Mouse (Mus musculus) ovary, postnatal 10 days (tissue): Measurements from ENCODE around the gene Gm47791.

Experiments used
- DNase-seq: peaks from one replicate; pipeline ENCODE4 v3.0.0; 2022; ENCODE audit warnings: low spot score

The Gm47791 gene

GRCm38 (mm10) chr1:82771022-82771586 lies at the start of gene Gm47791:
TSS of gene Gm47791 (minus strand) at chr1:82771243.
- DNase-seq = no peak

- no peak for DNase-seq
These were observed 49.7 kb upstream of the Gm47791 start for GRCm38 (mm10) chr1:82820626-82821186.

GRCm38 (mm10) chr1:82820179-82820578 lies 49.1 kb upstream of the Gm47791 start:
- no peak for DNase-seq

GRCm38 (mm10) chr1:82819366-82819765 lies 48.3 kb upstream of the Gm47791 start:
- DNase-seq = no peak

GRCm38 (mm10) chr1:82815941-82816716 lies 45.1 kb upstream of the Gm47791 start:
- no peak for DNase-seq

GRCm38 (mm10) chr1:82811766-82812165 lies 40.7 kb upstream of the Gm47791 start:
- DNase-seq = no peak

- no peak for DNase-seq
These were observed 37.5 kb upstream of the Gm47791 start for GRCm38 (mm10) chr1:82808564-82808963.

- no peak for DNase-seq
These were observed 36.2 kb upstream of the Gm47791 start for GRCm38 (mm10) chr1:82807206-82807605.

GRCm38 (mm10) chr1:82806391-82806790 lies 35.3 kb upstream of the Gm47791 start:
- no peak for DNase-seq

- DNase-seq = no peak
These were observed 33.0 kb upstream of the Gm47791 start for GRCm38 (mm10) chr1:82804059-82804458.

GRCm38 (mm10) chr1:82803608-82804007 lies 32.6 kb upstream of the Gm47791 start:
- DNase-seq = no peak

GRCm38 (mm10) chr1:82801105-82801783 lies 30.2 kb upstream of the Gm47791 start:
- DNase-seq = no peak

- DNase-seq = no peak
These were observed 27.9 kb upstream of the Gm47791 start for GRCm38 (mm10) chr1:82798922-82799321.

- DNase-seq = no peak
These were observed 27.3 kb upstream of the Gm47791 start for GRCm38 (mm10) chr1:82798304-82798703.

GRCm38 (mm10) chr1:82797088-82797487 lies 26.0 kb upstream of the Gm47791 start:
- no peak for DNase-seq

- DNase-seq = no peak
These were observed 24.8 kb upstream of the Gm47791 start for GRCm38 (mm10) chr1:82795702-82796443.

GRCm38 (mm10) chr1:82795211-82795610 lies 24.2 kb upstream of the Gm47791 start:
- DNase-seq = no peak

GRCm38 (mm10) chr1:82793986-82794385 lies 22.9 kb upstream of the Gm47791 start:
- DNase-seq = no peak

- DNase-seq = no peak
These were observed 22.1 kb upstream of the Gm47791 start for GRCm38 (mm10) chr1:82793110-82793509.

GRCm38 (mm10) chr1:82792238-82792637 lies 21.2 kb upstream of the Gm47791 start:
- no peak for DNase-seq

- no peak for DNase-seq
These were observed 20.1 kb upstream of the Gm47791 start for GRCm38 (mm10) chr1:82791105-82791504.

- DNase-seq = no peak
These were observed 17.0 kb upstream of the Gm47791 start for GRCm38 (mm10) chr1:82788070-82788469.
